Mouse (Mus musculus) spleen, adult 2 months (tissue): ENCODE measurements around the gene Gm3317. TPM values are rescaled to one million over a fixed set of nuclear protein-coding genes. Genes with fewer than 3 reads are reported as not detected.
"Not testable (repeated sequence)": the region's sequence is repeated elsewhere in the genome, so short reads cannot be mapped to it uniquely, and the experiment has no call there.

Source experiments
- DNase-seq, 2 experiments: peaks; one replicate each; pipeline versions ENCODE4 v3.0.0 to v3.0.0-alpha.2; 2012 to 2021; ENCODE audit warnings: low spot score in 2 of 2, low read depth in 1 of 2
- H3K27ac ChIP-seq: fragments of 200-500 bp; 2 replicates; pipeline ENCODE4 v1.5.1; 2012; ENCODE audit warnings: low read length, inconsistent platforms; ENCODE audit not compliant: insufficient read depth
- H3K27me3 ChIP-seq: fragments of 200-500 bp; 2 replicates; pipeline ENCODE4 v1.6.1; 2012; ENCODE audit warnings: mild to moderate bottlenecking, moderate library complexity, low read length, inconsistent platforms; ENCODE audit not compliant: control insufficient read depth, insufficient read depth
- H3K36me3 ChIP-seq: fragments of 200-500 bp; 2 replicates; pipeline ENCODE4 v1.6.1; 2012; ENCODE audit warnings: mild to moderate bottlenecking, low read length, inconsistent platforms; ENCODE audit not compliant: control insufficient read depth, insufficient read depth
- H3K4me1 ChIP-seq: fragments of 200-500 bp; 2 replicates; pipeline ENCODE4 v1.6.1; 2011; ENCODE audit warnings: inconsistent platforms; ENCODE audit not compliant: control insufficient read depth, insufficient read depth, insufficient read length
- H3K4me3 ChIP-seq: fragments of 200-500 bp; 2 replicates; pipeline ENCODE4 v1.5.1; 2011; ENCODE audit warnings: mild to moderate bottlenecking, inconsistent platforms; ENCODE audit not compliant: insufficient read depth, insufficient read length; ENCODE audit errors: extremely low read depth
- WGBS: fragments of 180-500 bp; shearing (Covaris S2); methylation state at CpG from one replicate; pipeline ENCODE4 v1.1.7; 2018; 5-methylcytosine and 5-hydroxymethylcytosine counted together
- polyA plus RNA-seq: library from polyadenylated mRNA; depleted of rRNA; stranded (reverse); fragments of >200 nt; gene quantifications from 2 replicates; pipeline ENCODE4 v1.2.3, GENCODE M21; 2012; rRNA removed

Gene Gm3317
- not detected in 2 replicates for polyA plus RNA-seq

DNA sequence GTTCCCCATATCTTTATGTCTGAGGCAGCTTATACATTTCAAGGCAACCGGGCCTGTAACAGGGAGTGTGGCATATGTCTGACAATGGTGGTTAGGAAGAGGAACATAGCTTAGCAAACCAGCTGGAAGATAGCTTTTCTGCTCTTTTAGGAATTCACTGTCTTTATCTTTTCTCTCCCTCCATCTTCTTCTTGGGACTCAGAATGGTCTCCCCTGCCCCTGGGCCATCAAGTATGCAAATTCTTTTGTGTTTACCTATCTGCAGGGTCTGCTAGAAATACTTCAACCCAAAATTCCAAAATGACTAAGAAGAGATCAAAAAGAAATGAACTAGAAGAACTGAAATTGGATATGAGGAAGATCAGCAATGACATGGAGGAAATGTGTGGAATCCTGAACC is at the start of gene Gm3317:
Gene Gm3317 (plus strand): TSS at position 301 of the 400 bp plus-strand sequence.
- H3K36me3 ChIP-seq, H3K27ac ChIP-seq, H3K4me3 ChIP-seq, DNase-seq, H3K27me3 ChIP-seq, H3K4me1 ChIP-seq: not testable (repeated sequence)
- no CpG with 5 or more reads among the region's 1 CpGs for WGBS

DNA sequence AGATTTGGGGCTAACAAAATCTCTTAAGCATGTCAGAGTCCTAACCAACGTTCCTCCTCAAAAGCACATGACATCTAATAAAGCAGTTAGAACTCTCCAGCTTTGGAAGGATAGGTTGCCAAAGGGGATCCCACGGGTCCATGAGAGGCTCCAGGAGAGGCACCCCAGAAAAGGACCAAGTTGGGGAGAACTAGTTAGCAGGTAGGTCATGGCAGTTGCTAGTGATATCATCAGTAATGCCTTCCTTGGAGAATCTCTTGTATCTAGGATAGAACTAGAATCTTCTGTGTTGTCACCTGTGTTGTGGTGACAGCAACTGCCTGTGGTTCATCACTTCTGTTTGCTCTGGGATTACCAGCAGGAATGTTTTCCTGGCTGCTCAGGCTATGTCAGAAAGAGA is 33.1 kb upstream of the Gm3317 start, which contains the start of gene Gm8279:
Gene Gm8279 (plus strand): TSS at position 301 of the 400 bp plus-strand sequence.
- H3K4me3 ChIP-seq: not testable (repeated sequence)
- 82% methylated on average over 2 of the region's 2 CpGs for WGBS

DNA sequence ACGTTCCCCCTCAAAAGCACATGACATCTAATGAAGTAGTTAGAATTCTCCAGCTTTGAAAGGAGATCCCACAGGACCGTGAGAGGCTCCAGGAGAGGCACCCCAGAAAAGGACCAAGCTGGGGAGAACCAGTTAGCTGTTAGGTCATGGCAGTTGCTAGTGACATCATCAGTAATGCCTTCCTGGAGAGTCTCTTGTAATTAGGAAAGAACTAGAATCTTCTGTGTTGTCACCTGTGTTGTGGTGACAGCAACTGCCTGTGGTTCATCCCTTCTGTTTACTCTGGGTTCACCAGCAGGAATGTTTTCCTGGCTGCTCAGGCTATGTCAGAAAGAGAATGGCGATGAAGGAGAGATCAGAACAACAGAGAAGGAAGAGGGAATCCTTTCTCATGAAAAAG is 21.2 kb downstream of the Gm3317 start, which contains the start of gene Gm8271:
Gene Gm8271 (plus strand): TSS at position 301 of the 400 bp plus-strand sequence.
- H3K36me3 ChIP-seq, H3K4me3 ChIP-seq, H3K27ac ChIP-seq, H3K27me3 ChIP-seq, H3K4me1 ChIP-seq, DNase-seq: not testable (repeated sequence)
- WGBS: no CpG with 5 or more reads among the region's 3 CpGs

More for the DNA sequence above, 33.1 kb upstream of the Gm3317 start, which contains the start of gene Gm8279:
- not testable (repeated sequence) for H3K27ac ChIP-seq, DNase-seq, H3K27me3 ChIP-seq, H3K36me3 ChIP-seq, H3K4me1 ChIP-seq

Other genes starting within 250 kb of the Gm3317 start
- not detected in 2 replicates for gene Gm8297, start 180.6 kb upstream of the Gm3317 start, polyA plus RNA-seq
- gene Gm3298, start 148.6 kb upstream of the Gm3317 start, polyA plus RNA-seq: not detected in 2 replicates
- not detected in 2 replicates for gene 4930555G01Rik, start 113.9 kb upstream of the Gm3317 start, polyA plus RNA-seq
- not detected in 2 replicates for gene Gm8281, start 93.5 kb upstream of the Gm3317 start, polyA plus RNA-seq
- not detected in 2 replicates for gene Gm8279, start 33.0 kb upstream of the Gm3317 start, polyA plus RNA-seq
- not detected in 2 replicates for gene Gm8271, start 21.3 kb downstream of the Gm3317 start, polyA plus RNA-seq
- gene Gm3526, start 96.0 kb downstream of the Gm3317 start, polyA plus RNA-seq: not detected in 2 replicates
- gene Gm3542, start 170.4 kb downstream of the Gm3317 start, polyA plus RNA-seq: not detected in 2 replicates
- not detected in 2 replicates for gene Gm3500, start 224.5 kb downstream of the Gm3317 start, polyA plus RNA-seq